Mouse (Mus musculus) ES-Bruce4 (cell line): ENCODE measurements around the gene E130114P18Rik.

ENCODE experiments used
- CTCF ChIP-seq: IDR thresholded peaks from one replicate; pipeline ENCODE4 v1.8.1; 2011; ENCODE audit warnings: low read depth, low read length
- POLR2A ChIP-seq: IDR thresholded peaks from one replicate; pipeline ENCODE4 v1.8.1; 2011; ENCODE audit warnings: low read length; ENCODE audit not compliant: insufficient read depth

GRCm38 (mm10) chr4:97788537-97788936 lies 10.7 kb upstream of the E130114P18Rik start:
- TF ChIP-seq POLR2A (no peak), CTCF (no peak)
